Mouse (Mus musculus) E14TG2a.4 (cell line): ENCODE results near the gene Gpi1.

Source experiments
- CTCF ChIP-seq: conservative IDR thresholded peaks from 2 replicates; pipeline ENCODE4 v1.5.1; 2014; ENCODE audit warnings: low read length
- POU5F1 ChIP-seq: IDR thresholded peaks from 2 replicates; pipeline ENCODE4 v1.6.1; 2014; ENCODE audit warnings: low read length, borderline replicate concordance

- TF ChIP-seq CTCF (no peak), POU5F1 (no peak)
Measured at GRCm38 (mm10) chr7:34258407-34258806, 28.3 kb upstream of the Gpi1 start.
